8 mouse cellular contexts compared by ENCODE assay signal in the genomic region with DNA sequence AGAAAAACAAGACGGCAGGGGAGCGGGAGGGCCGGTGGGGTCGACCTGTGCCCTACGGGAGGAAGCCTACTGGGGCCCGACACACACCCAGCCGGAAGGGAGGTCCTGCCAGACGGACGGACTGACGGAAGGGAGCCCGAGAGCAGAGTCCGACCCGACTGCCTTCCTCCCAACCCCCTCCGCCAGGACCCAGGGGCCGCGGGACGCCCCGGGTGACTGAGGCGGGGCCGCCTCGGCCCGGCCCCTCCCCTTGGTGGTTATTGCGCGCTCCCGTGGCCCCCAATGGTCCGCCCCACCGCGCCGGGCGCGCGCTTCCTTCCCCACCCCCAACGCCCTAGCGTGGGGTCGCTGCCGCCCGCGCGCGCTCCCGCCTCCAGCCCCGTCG. TPM values are rescaled to one million over a fixed set of nuclear protein-coding genes. Genes with fewer than 3 reads are reported as not detected.
DNase-seq lines count a peak whose midpoint lies in the region; ATAC-seq and TF ChIP-seq lines count a peak whose summit lies in the region.

No protein-coding gene starts in this region.

- H3K4me1 ChIP-seq in intestine, embryonic 16.5 days (ENCODE audit: control insufficient read depth, insufficient read depth, low read length): peaks cover 43% of the 10 kb centered on the region
- peaks cover 29% of the 10 kb centered on the region for H3K4me1 ChIP-seq in limb, embryonic 14.5 days (ENCODE audit: control insufficient read depth, insufficient read depth, low read length)
- H3K4me1 ChIP-seq in midbrain, embryonic 15.5 days: peaks cover 56% of the 10 kb centered on the region
- peaks cover 37% of the 10 kb centered on the region for H3K4me1 ChIP-seq in stomach, embryonic 14.5 days (ENCODE audit: control insufficient read depth, insufficient read depth, low read length)

- peak overlapping the region; percentile 89 for H3K9ac ChIP-seq in intestine, embryonic 16.5 days (ENCODE audit: low read depth, low read length)
- H3K9ac ChIP-seq in limb, embryonic 14.5 days (ENCODE audit: low read depth, low read length, severe bottlenecking): peak overlapping the region; percentile 86
- peak overlapping the region; percentile 90 for H3K9ac ChIP-seq in midbrain, embryonic 15.5 days
- H3K9ac ChIP-seq in stomach, embryonic 14.5 days (replicated peaks; ENCODE audit: low read depth, low read length): peak overlapping the region; percentile 76

- DNase-seq in 3T3-L1 (ENCODE audit: low read depth, low spot score): peak; percentile 72
- DNase-seq in adrenal gland, adult 8-10 months: peak; percentile 89
- DNase-seq in embryo, embryonic 11 days: peak; percentile 92
- peak; percentile 85 to 90 for DNase-seq in gastrocnemius, postnatal 4 days (ENCODE audit: low spot score in 2 of 2)
- DNase-seq in limb, embryonic 14.5 days (ENCODE audit: low spot score): peak; percentile 87

- TF ChIP-seq POLR2A in limb, embryonic 14.5 days (IDR thresholded peaks at IDR 0.05; ENCODE audit: borderline replicate concordance, extremely low read depth, insufficient read depth, insufficient read length): no peak

- H3K4me3 ChIP-seq in intestine, embryonic 16.5 days (ENCODE audit: low read length): peak overlapping the region; percentile 76
- peak overlapping the region; percentile 66 for H3K4me3 ChIP-seq in limb, embryonic 14.5 days (replicated peaks; ENCODE audit: low read length)
- peak overlapping the region; percentile 85 for H3K4me3 ChIP-seq in midbrain, embryonic 15.5 days
- H3K4me3 ChIP-seq in stomach, embryonic 14.5 days (ENCODE audit: low read depth, low read length): peak overlapping the region; percentile 74

- peak overlapping the region; percentile 98 for H3K27ac ChIP-seq in intestine, embryonic 16.5 days (ENCODE audit: low read length)
- H3K27ac ChIP-seq in limb, embryonic 14.5 days (replicated peaks; ENCODE audit: low read depth, low read length): peak overlapping the region; percentile 92
- peak overlapping the region; percentile 99 for H3K27ac ChIP-seq in midbrain, embryonic 15.5 days
- H3K27ac ChIP-seq in stomach, embryonic 14.5 days (ENCODE audit: low read length): peak overlapping the region; percentile 97

- H3K4me2 ChIP-seq in intestine, embryonic 16.5 days (ENCODE audit: low read depth, low read length): peak overlapping the region; percentile 85
- H3K4me2 ChIP-seq in limb, embryonic 14.5 days (replicated peaks; ENCODE audit: low read depth, low read length, severe bottlenecking): peak overlapping the region; percentile 72
- H3K4me2 ChIP-seq in midbrain, embryonic 15.5 days: peak overlapping the region; percentile 90
- peak overlapping the region; percentile 88 for H3K4me2 ChIP-seq in stomach, embryonic 14.5 days (replicated peaks; ENCODE audit: low read depth, low read length)

- peaks cover 3% of the 10 kb centered on the region; the same call in 1 of the 2 replicates for H3K36me3 ChIP-seq in intestine, embryonic 16.5 days (ENCODE audit: control insufficient read depth, insufficient read depth, low read length)
- H3K36me3 ChIP-seq in limb, embryonic 14.5 days (ENCODE audit: control insufficient read depth, insufficient read depth, low read length): peaks cover 54% of the 10 kb centered on the region
- H3K36me3 ChIP-seq in midbrain, embryonic 15.5 days (replicated peaks): no peaks in the 10 kb centered on the region
- peaks cover 24% of the 10 kb centered on the region for H3K36me3 ChIP-seq in stomach, embryonic 14.5 days (ENCODE audit: control insufficient read depth, insufficient read depth, low read length)

- H3K27me3 ChIP-seq in intestine, embryonic 16.5 days (replicated peaks; ENCODE audit: control insufficient read depth, insufficient read depth, low read length): no peaks in the 10 kb centered on the region
- H3K27me3 ChIP-seq in limb, embryonic 14.5 days (ENCODE audit: control insufficient read depth, insufficient read depth, low read length): no peaks in the 10 kb centered on the region
- H3K27me3 ChIP-seq in midbrain, embryonic 15.5 days (replicated peaks): no peaks in the 10 kb centered on the region
- H3K27me3 ChIP-seq in stomach, embryonic 14.5 days (ENCODE audit: control insufficient read depth, insufficient read depth, low read length): no peaks in the 10 kb centered on the region

- peak; percentile 87 for ATAC-seq in intestine, embryonic 16.5 days
- peak; percentile 84 for ATAC-seq in limb, embryonic 14.5 days (ENCODE audit: low FRiP score, low read depth)
- peak; percentile 48 for ATAC-seq in midbrain, embryonic 15.5 days (replicated peaks)
- peak; percentile 78 for ATAC-seq in stomach, embryonic 14.5 days (ENCODE audit: insufficient number of reproducible peaks, insufficient read depth, low FRiP score, low read depth)

- H3K9me3 ChIP-seq in intestine, embryonic 16.5 days (ENCODE audit: control insufficient read depth, low read length): no peaks in the 10 kb centered on the region
- no peaks in the 10 kb centered on the region for H3K9me3 ChIP-seq in limb, embryonic 14.5 days (ENCODE audit: control insufficient read depth, low read length)
- no peaks in the 10 kb centered on the region for H3K9me3 ChIP-seq in midbrain, embryonic 15.5 days
- no peaks in the 10 kb centered on the region for H3K9me3 ChIP-seq in stomach, embryonic 14.5 days (ENCODE audit: control insufficient read depth, low read depth, low read length)

- under 1% methylated on average over 37 of the region's 43 CpGs for WGBS in intestine, embryonic 16.5 days
- 1% methylated on average over 27 of the region's 43 CpGs for WGBS in limb, embryonic 14.5 days
- 0% methylated on average over 16 of the region's 43 CpGs for WGBS in midbrain, embryonic 15.5 days
- WGBS in stomach, embryonic 14.5 days: 0% methylated on average over 39 of the region's 43 CpGs

RNA-seq across cellular contexts. Expression of a gene that starts 0.4 kb away (rescaled TPM):
- 100 to 1,000 TPM in 3 of 4 experiments, 10 to 100 TPM in 1; 98.6 to 118 (median 107) TPM for total RNA-seq in adrenal gland, adult 8-10 months (2022)
- 10 to 100 TPM; 81.4 to 85.3 TPM for total RNA-seq in gastrocnemius, postnatal 4 days (2021)
- 66.1 and 72.4 TPM in 2 replicates for polyA plus RNA-seq in intestine, embryonic 16.5 days (2015; fragmentation: Nextera tagmentation; extraction: Ambion mirVana)
- 88.3 and 96.4 TPM in 2 replicates for polyA plus RNA-seq in limb, embryonic 14.5 days (2012; rRNA removed)
- 41.9 and 49.2 TPM in 2 replicates for polyA plus RNA-seq in limb, embryonic 14.5 days (2014; fragmentation: Nextera tagmentation; extraction: Ambion mirVana)
- 113 and 126 TPM in 2 replicates for polyA plus RNA-seq in midbrain, embryonic 15.5 days (2015; fragmentation: Nextera tagmentation; extraction: Ambion mirVana)
- polyA plus RNA-seq in stomach, embryonic 14.5 days (2014; fragmentation: Nextera tagmentation; extraction: Ambion mirVana): 39.0 and 42.5 TPM in 2 replicates

RNA-seq across cellular contexts. Expression of a gene that starts 12.5 kb away (rescaled TPM):
- 10 to 100 TPM; 60.6 to 88.0 (median 81.4) TPM for total RNA-seq in adrenal gland, adult 8-10 months (2022)
- 10 to 100 TPM; 29.4 to 33.6 TPM for total RNA-seq in gastrocnemius, postnatal 4 days (2021)
- 69.9 and 70.1 TPM in 2 replicates for polyA plus RNA-seq in intestine, embryonic 16.5 days (2015; fragmentation: Nextera tagmentation; extraction: Ambion mirVana)
- polyA plus RNA-seq in limb, embryonic 14.5 days (2012; rRNA removed): 78.3 and 93.5 TPM in 2 replicates
- polyA plus RNA-seq in limb, embryonic 14.5 days (2014; fragmentation: Nextera tagmentation; extraction: Ambion mirVana): 61.5 and 70.9 TPM in 2 replicates
- polyA plus RNA-seq in midbrain, embryonic 15.5 days (2015; fragmentation: Nextera tagmentation; extraction: Ambion mirVana): 101 and 107 TPM in 2 replicates
- polyA plus RNA-seq in stomach, embryonic 14.5 days (2014; fragmentation: Nextera tagmentation; extraction: Ambion mirVana): 68.6 and 71.1 TPM in 2 replicates

RNA-seq across cellular contexts. Expression of a gene that starts 12.7 kb away (rescaled TPM):
- total RNA-seq in adrenal gland, adult 8-10 months (2022): not detected
- total RNA-seq in gastrocnemius, postnatal 4 days (2021): not detected
- polyA plus RNA-seq in intestine, embryonic 16.5 days (2015; fragmentation: Nextera tagmentation; extraction: Ambion mirVana): 0.09 TPM in 1 of 2 replicates, not detected in the other
- not detected in 2 replicates for polyA plus RNA-seq in limb, embryonic 14.5 days (2012; rRNA removed)
- polyA plus RNA-seq in limb, embryonic 14.5 days (2014; fragmentation: Nextera tagmentation; extraction: Ambion mirVana): not detected in 2 replicates
- 0.11 TPM in 1 of 2 replicates, not detected in the other for polyA plus RNA-seq in midbrain, embryonic 15.5 days (2015; fragmentation: Nextera tagmentation; extraction: Ambion mirVana)
- 0.17 TPM in 1 of 2 replicates, not detected in the other for polyA plus RNA-seq in stomach, embryonic 14.5 days (2014; fragmentation: Nextera tagmentation; extraction: Ambion mirVana)

RNA-seq across cellular contexts. Expression of a gene that starts 14.7 kb away (rescaled TPM):
- total RNA-seq in adrenal gland, adult 8-10 months (2022): not detected
- not detected for total RNA-seq in gastrocnemius, postnatal 4 days (2021)
- polyA plus RNA-seq in intestine, embryonic 16.5 days (2015; fragmentation: Nextera tagmentation; extraction: Ambion mirVana): not detected in 2 replicates
- 5.2 and 9.0 TPM in 2 replicates for polyA plus RNA-seq in limb, embryonic 14.5 days (2012; rRNA removed)
- 0.58 and 0.62 TPM in 2 replicates for polyA plus RNA-seq in limb, embryonic 14.5 days (2014; fragmentation: Nextera tagmentation; extraction: Ambion mirVana)
- polyA plus RNA-seq in midbrain, embryonic 15.5 days (2015; fragmentation: Nextera tagmentation; extraction: Ambion mirVana): 0.40 and 0.62 TPM in 2 replicates
- not detected in 2 replicates for polyA plus RNA-seq in stomach, embryonic 14.5 days (2014; fragmentation: Nextera tagmentation; extraction: Ambion mirVana)

RNA-seq across cellular contexts. Expression of a gene that starts 14.7 kb away (rescaled TPM):
- total RNA-seq in adrenal gland, adult 8-10 months (2022): under 1 TPM in 2 of 4 experiments, not detected in 2; 0.32 to 0.64 TPM
- total RNA-seq in gastrocnemius, postnatal 4 days (2021): not detected
- 3.8 and 5.1 TPM in 2 replicates for polyA plus RNA-seq in intestine, embryonic 16.5 days (2015; fragmentation: Nextera tagmentation; extraction: Ambion mirVana)
- polyA plus RNA-seq in limb, embryonic 14.5 days (2012; rRNA removed): 193 and 236 TPM in 2 replicates
- 147 and 156 TPM in 2 replicates for polyA plus RNA-seq in limb, embryonic 14.5 days (2014; fragmentation: Nextera tagmentation; extraction: Ambion mirVana)
- 14.0 and 16.2 TPM in 2 replicates for polyA plus RNA-seq in midbrain, embryonic 15.5 days (2015; fragmentation: Nextera tagmentation; extraction: Ambion mirVana)
- 2.4 and 6.3 TPM in 2 replicates for polyA plus RNA-seq in stomach, embryonic 14.5 days (2014; fragmentation: Nextera tagmentation; extraction: Ambion mirVana)

Comparison
In these comparisons a context has a peak if more than half of its experiments do, and no peak if none do; other contexts are left out.
1. Peak in every context shown above with its lines: DNase-seq, ATAC-seq, H3K4me3 ChIP-seq and H3K27ac ChIP-seq.